Mouse (Mus musculus) spleen, adult 2 months (tissue): Measurements from ENCODE around the gene Cdc42se1.

Source experiments
- CTCF ChIP-seq: fragments of 200-500 bp; IDR thresholded peaks from 2 replicates; pipeline ENCODE4 v1.5.1; 2011; ENCODE audit warnings: mild to moderate bottlenecking, inconsistent platforms; ENCODE audit not compliant: insufficient read depth, insufficient read length, insufficient replicate concordance; ENCODE audit errors: extremely low read depth
- POLR2A ChIP-seq: fragments of 200-500 bp; IDR thresholded peaks from 2 replicates; pipeline ENCODE4 v1.6.1; 2011; ENCODE audit warnings: low read depth, low read length, inconsistent platforms

- TF ChIP-seq CTCF (no peak), POLR2A (no peak)
Observed at GRCm38 (mm10) chr3:95194721-95195135, 33.8 kb upstream of the Cdc42se1 start.
